Mouse (Mus musculus): Measurements from ENCODE around the gene Usp49. TPM values are rescaled to one million over a fixed set of nuclear protein-coding genes. Genes with fewer than 3 reads are reported as not detected.
A peak's percentile ranks its signal among the peaks of the same experiment; 100 is the strongest.

Gene Usp49
- polyA plus RNA-seq, 1 experiment from 2014 or later: 5.6 TPM

- H3K27ac ChIP-seq: peak within 1 kb of the TSS; percentile 73; the same call in 1 of the 2 replicates
- peaks cover 25% of the 10 kb centered on the region for H3K36me3 ChIP-seq
Observed at GRCm38 (mm10) chr17:47688608-47689575, 58.4 kb downstream of the Usp49 start, which contains the start of gene Frs3. Gene Frs3, plus strand, starts transcription at chr17:47689030.

GRCm38 (mm10) chr17:47689894-47690293, 59.4 kb downstream of the Usp49 start:
- Histone ChIP-seq H3K27ac (no peak overlapping the region), H3K27me3 (0 out of 2 replicates have a peak, but pooled peaks cover 9% of the 10 kb centered on the region), H3K4me2 (replicated peaks) (peak overlapping the region; percentile 97), H3K4me3 (peak overlapping the region; percentile 89), H3K36me3 (peaks cover 15% of the 10 kb centered on the region), H3K9ac (no peak overlapping the region), H3K4me1 (peaks cover 33% of the 10 kb centered on the region), H3K9me3 (no peaks in the 10 kb centered on the region)
- no peak for ATAC-seq (ENCODE audit: low FRiP score, low read depth)
- 69% methylated on average over 8 of the region's 8 CpGs for WGBS

More at GRCm38 (mm10) chr17:47688608-47689575, 58.4 kb downstream of the Usp49 start, which contains the start of gene Frs3:
- Histone ChIP-seq H3K9me3 (no peaks in the 10 kb centered on the region), H3K9ac (peak within 1 kb of the TSS; percentile 83), H3K27me3 (0 out of 2 replicates have a peak, but pooled peaks cover 9% of the 10 kb centered on the region), H3K4me2 (replicated peaks) (peak within 1 kb of the TSS; percentile 97), H3K4me3 (peak within 1 kb of the TSS; percentile 89), H3K4me1 (peaks cover 27% of the 10 kb centered on the region)
- ATAC-seq (ENCODE audit: low FRiP score, low read depth): peak; percentile 60
- 1% methylated on average over 58 of the region's 58 CpGs for WGBS

GRCm38 (mm10) chr17:47691650-47692049, 61.2 kb downstream of the Usp49 start:
- Histone ChIP-seq H3K9ac (no peak overlapping the region), H3K9me3 (no peaks in the 10 kb centered on the region), H3K36me3 (0 out of 2 replicates have a peak, but pooled peaks cover 3% of the 10 kb centered on the region), H3K27me3 (0 out of 2 replicates have a peak, but pooled peaks cover 9% of the 10 kb centered on the region), H3K4me1 (peaks cover 37% of the 10 kb centered on the region), H3K27ac (no peak overlapping the region), H3K4me2 (replicated peaks) (no peak overlapping the region), H3K4me3 (no peak overlapping the region)
- no peak for ATAC-seq (ENCODE audit: low FRiP score, low read depth)
- 89% methylated on average over 3 of the region's 3 CpGs for WGBS

GRCm38 (mm10) chr17:47693671-47694441, 63.4 kb downstream of the Usp49 start:
- Histone ChIP-seq H3K36me3 (peaks cover 13% of the 10 kb centered on the region), H3K9me3 (no peaks in the 10 kb centered on the region), H3K4me3 (peak overlapping the region; percentile 79), H3K27me3 (0 out of 2 replicates have a peak, but pooled peaks cover 9% of the 10 kb centered on the region), H3K4me2 (replicated peaks) (peak overlapping the region; percentile 70), H3K27ac (peak overlapping the region; percentile 34; the same call in 1 of the 2 replicates), H3K4me1 (peaks cover 29% of the 10 kb centered on the region), H3K9ac (peak overlapping the region; percentile 86)
- ATAC-seq (ENCODE audit: low FRiP score, low read depth): no peak
- 33% methylated on average over 13 of the region's 13 CpGs for WGBS

GRCm38 (mm10) chr17:47694442-47694502, 63.8 kb downstream of the Usp49 start, which contains the start of gene Gm21981:
Gene Gm21981, minus strand, starts transcription at chr17:47694455.
- no peaks in the 10 kb centered on the region for H3K9me3 ChIP-seq
- H3K4me1 ChIP-seq: peaks cover 27% of the 10 kb centered on the region
- H3K36me3 ChIP-seq: peaks cover 17% of the 10 kb centered on the region
- H3K27me3 ChIP-seq: 0 out of 2 replicates have a peak, but pooled peaks cover 9% of the 10 kb centered on the region
- 0% methylated on average over 3 of the region's 3 CpGs for WGBS
- ATAC-seq (ENCODE audit: low FRiP score, low read depth): no peak
- H3K4me3 ChIP-seq: peak within 1 kb of the TSS; percentile 79
- H3K4me2 ChIP-seq (replicated peaks): peak within 1 kb of the TSS; percentile 70
- H3K9ac ChIP-seq: peak within 1 kb of the TSS; percentile 86
- peak within 1 kb of the TSS; percentile 34; the same call in 1 of the 2 replicates for H3K27ac ChIP-seq

- under 1% methylated on average over 80 of the region's 82 CpGs for WGBS
Observed at GRCm38 (mm10) chr17:47694503-47695336, 64.2 kb downstream of the Usp49 start, which contains the start of gene Prickle4. Gene Prickle4, minus strand, starts transcription at chr17:47694736.

GRCm38 (mm10) chr17:47695337-47695710, 64.8 kb downstream of the Usp49 start:
- peaks cover 20% of the 10 kb centered on the region for H3K4me1 ChIP-seq
- 0 out of 2 replicates have a peak, but pooled peaks cover 9% of the 10 kb centered on the region for H3K27me3 ChIP-seq
- peaks cover 28% of the 10 kb centered on the region for H3K36me3 ChIP-seq
- under 1% methylated on average over 23 of the region's 23 CpGs for WGBS
- peak overlapping the region; percentile 79 for H3K4me3 ChIP-seq
- H3K9ac ChIP-seq: peak overlapping the region; percentile 86
- H3K9me3 ChIP-seq: no peaks in the 10 kb centered on the region
- H3K4me2 ChIP-seq (replicated peaks): peak overlapping the region; percentile 70
- ATAC-seq (ENCODE audit: low FRiP score, low read depth): peak; percentile 13; the same call in 1 of the 2 replicates
- 0 out of 2 replicates have a peak overlapping the region, but pooled peaks have one; percentile 22 for H3K27ac ChIP-seq

More at GRCm38 (mm10) chr17:47694503-47695336, 64.2 kb downstream of the Usp49 start, which contains the start of gene Prickle4:
- Histone ChIP-seq H3K4me2 (replicated peaks) (peak within 1 kb of the TSS; percentile 70), H3K9me3 (no peaks in the 10 kb centered on the region), H3K4me1 (peaks cover 22% of the 10 kb centered on the region), H3K9ac (peak within 1 kb of the TSS; percentile 86), H3K27ac (peak within 1 kb of the TSS; percentile 34; the same call in 1 of the 2 replicates), H3K36me3 (peaks cover 22% of the 10 kb centered on the region), H3K4me3 (peak within 1 kb of the TSS; percentile 79), H3K27me3 (0 out of 2 replicates have a peak, but pooled peaks cover 9% of the 10 kb centered on the region)
- ATAC-seq (ENCODE audit: low FRiP score, low read depth): peak; percentile 95

- Histone ChIP-seq H3K27me3 (peaks cover 20% of the 10 kb centered on the region), H3K4me3 (no peak overlapping the region), H3K36me3 (peaks cover 54% of the 10 kb centered on the region), H3K4me1 (peaks cover 20% of the 10 kb centered on the region), H3K9ac (no peak overlapping the region), H3K9me3 (no peaks in the 10 kb centered on the region), H3K27ac (no peak overlapping the region), H3K4me2 (replicated peaks) (no peak overlapping the region)
- WGBS: 89% methylated on average over 10 of the region's 10 CpGs
- ATAC-seq (ENCODE audit: low FRiP score, low read depth): no peak
Observed at GRCm38 (mm10) chr17:47698156-47698555, 67.7 kb downstream of the Usp49 start.

GRCm38 (mm10) chr17:47699055-47699454, 68.6 kb downstream of the Usp49 start:
- Histone ChIP-seq H3K4me2 (replicated peaks) (no peak overlapping the region), H3K27ac (no peak overlapping the region), H3K9me3 (no peaks in the 10 kb centered on the region), H3K4me3 (no peak overlapping the region), H3K9ac (no peak overlapping the region), H3K4me1 (peaks cover 19% of the 10 kb centered on the region), H3K36me3 (peaks cover 62% of the 10 kb centered on the region), H3K27me3 (peaks cover 24% of the 10 kb centered on the region)
- 79% methylated on average over 2 of the region's 2 CpGs for WGBS
- no peak for ATAC-seq (ENCODE audit: low FRiP score, low read depth)

- Histone ChIP-seq H3K9ac (no peak overlapping the region), H3K4me2 (replicated peaks) (no peak overlapping the region), H3K27me3 (peaks cover 31% of the 10 kb centered on the region), H3K9me3 (no peaks in the 10 kb centered on the region), H3K4me3 (no peak overlapping the region), H3K4me1 (peaks cover 9% of the 10 kb centered on the region; the same call in 1 of the 2 replicates), H3K36me3 (peaks cover 69% of the 10 kb centered on the region), H3K27ac (no peak overlapping the region)
- WGBS: 77% methylated on average over 9 of the region's 9 CpGs
- ATAC-seq (ENCODE audit: low FRiP score, low read depth): no peak
Observed at GRCm38 (mm10) chr17:47701793-47702192, 71.3 kb downstream of the Usp49 start.
